Mouse (Mus musculus): ENCODE data around the gene 2310050C09Rik. TPM values are rescaled to one million over a fixed set of nuclear protein-coding genes. Genes with fewer than 3 reads are reported as not detected.

The 2310050C09Rik gene
- polyA plus RNA-seq (2017; shearing (Covaris generic)), result not detected

GRCm38 (mm10) chr3:92870116-92870515 is at the start of gene 2310050C09Rik:
2310050C09Rik (minus strand) TSS chr3:92870216.

GRCm38 (mm10) chr3:92851186-92851585 is 18.8 kb downstream of the 2310050C09Rik start, which contains the start of gene Lce1l:
Lce1l (minus strand) TSS chr3:92851286.

GRCm38 (mm10) chr3:92827108-92827507 is 42.9 kb downstream of the 2310050C09Rik start, which contains the start of gene Kprp:
Kprp (minus strand) TSS chr3:92827247.

Other genes starting within 250 kb of the 2310050C09Rik start
- gene Lce6a, start 248.6 kb downstream of the 2310050C09Rik start, polyA plus RNA-seq (2017; shearing (Covaris generic)), result not detected
- not detected for gene Lce1a1, start 221.9 kb downstream of the 2310050C09Rik start, polyA plus RNA-seq (2017; shearing (Covaris generic))
- gene Lce1b, start 213.3 kb downstream of the 2310050C09Rik start, polyA plus RNA-seq (2017; shearing (Covaris generic)), result not detected
- not detected for gene Lce1a2, start 199.9 kb downstream of the 2310050C09Rik start, polyA plus RNA-seq (2017; shearing (Covaris generic))
- not detected for gene Lce1c, start 191.0 kb downstream of the 2310050C09Rik start, polyA plus RNA-seq (2017; shearing (Covaris generic))
- gene Lce1d, start 183.0 kb downstream of the 2310050C09Rik start, polyA plus RNA-seq (2017; shearing (Covaris generic)), result not detected
- gene Lce1e, start 161.1 kb downstream of the 2310050C09Rik start, polyA plus RNA-seq (2017; shearing (Covaris generic)), result not detected
- not detected for gene Lce1f, start 149.9 kb downstream of the 2310050C09Rik start, polyA plus RNA-seq (2017; shearing (Covaris generic))
- not detected for gene Gm38119, start 131.1 kb downstream of the 2310050C09Rik start, polyA plus RNA-seq (2017; shearing (Covaris generic))
- not detected for gene Lce1g, start 117.9 kb downstream of the 2310050C09Rik start, polyA plus RNA-seq (2017; shearing (Covaris generic))
- not detected for gene Lce1h, start 105.2 kb downstream of the 2310050C09Rik start, polyA plus RNA-seq (2017; shearing (Covaris generic))
- gene Lce1i, start 91.3 kb downstream of the 2310050C09Rik start, polyA plus RNA-seq (2017; shearing (Covaris generic)), result not detected
- not detected for gene Lce1j, start 79.7 kb downstream of the 2310050C09Rik start, polyA plus RNA-seq (2017; shearing (Covaris generic))
- not detected for gene Lce1k, start 62.3 kb downstream of the 2310050C09Rik start, polyA plus RNA-seq (2017; shearing (Covaris generic))
- gene Kprp, start 43.0 kb downstream of the 2310050C09Rik start, polyA plus RNA-seq (2017; shearing (Covaris generic)), result not detected
- not detected for gene Lce1l, start 18.9 kb downstream of the 2310050C09Rik start, polyA plus RNA-seq (2017; shearing (Covaris generic))
- not detected for gene Lce3a, start 56.0 kb upstream of the 2310050C09Rik start, polyA plus RNA-seq (2017; shearing (Covaris generic))
- gene Lce3b, start 62.8 kb upstream of the 2310050C09Rik start, polyA plus RNA-seq (2017; shearing (Covaris generic)), result not detected
- not detected for gene Lce3c, start 74.3 kb upstream of the 2310050C09Rik start, polyA plus RNA-seq (2017; shearing (Covaris generic))
- gene Lce3d, start 87.2 kb upstream of the 2310050C09Rik start, polyA plus RNA-seq (2017; shearing (Covaris generic)), result not detected
- gene Lce3e, start 96.8 kb upstream of the 2310050C09Rik start, polyA plus RNA-seq (2017; shearing (Covaris generic)), result not detected
- not detected for gene Lce3f, start 122.0 kb upstream of the 2310050C09Rik start, polyA plus RNA-seq (2017; shearing (Covaris generic))
- gene Crct1, start 145.5 kb upstream of the 2310050C09Rik start, polyA plus RNA-seq (2017; shearing (Covaris generic)), result not detected
- gene Lce1m, start 148.8 kb upstream of the 2310050C09Rik start, polyA plus RNA-seq (2017; shearing (Covaris generic)), result not detected
- gene Gm4858, start 198.6 kb upstream of the 2310050C09Rik start, polyA plus RNA-seq (2017; shearing (Covaris generic)), result 1.1 TPM